Mouse (Mus musculus) cerebellum, postnatal 4 days (tissue): ENCODE measurements around the gene Gm2007.
"Not testable (repeated sequence)": the region's sequence is repeated elsewhere in the genome, so short reads cannot be mapped to it uniquely, and the experiment has no call there.

Experiments
- DNase-seq, 2 experiments: peaks; one replicate each; pipeline ENCODE4 v3.0.0; 2022; ENCODE audit warnings: low spot score in 2 of 2, mixed read lengths in 1 of 2

Gm2007 gene

GRCm38 (mm10) chr2:175741237-175741636 lies at the start of gene Gm2007:
Gene Gm2007 (plus strand): TSS chr2:175741537.
- DNase-seq: not testable (repeated sequence)

GRCm38 (mm10) chr2:175703546-175703945 lies 37.8 kb upstream of the Gm2007 start, which contains the start of gene Zfp969:
Gene Zfp969 (minus strand): TSS chr2:175703646.
- DNase-seq: not testable (repeated sequence)

GRCm38 (mm10) chr2:175800993-175801392 lies 59.7 kb downstream of the Gm2007 start, which contains the start of gene Gm14288:
Gene Gm14288 (minus strand): TSS chr2:175801093.
- not testable (repeated sequence) for DNase-seq
